Mouse (Mus musculus) limb, embryonic 15.5 days (tissue): ENCODE measurements at regions not wholly inside any gene's neighbourhood (a gene's known extent, or its start where the extent isn't known, plus 50 kb on each side); places are given as distances from the start of the nearest gene placed in this dataset.

Experiments
- ATAC-seq: fragments of 200-750 bp; cut with Nextera tagmentation; 2 replicates; pipeline ENCODE4 v1.8.0; 2017; ENCODE audit warnings: low read depth, moderate TSS enrichment; ENCODE audit not compliant: insufficient number of reproducible peaks, low FRiP score, low TSS enrichment
- H3K27ac ChIP-seq: fragments of 300-500 bp; sonication (generic); 2 replicates; pipeline ENCODE4 v1.5.1; 2015; ENCODE audit warnings: moderate library complexity, mild to moderate bottlenecking, inconsistent platforms
- H3K27me3 ChIP-seq: fragments of 300-500 bp; sonication (generic); 2 replicates; pipeline ENCODE4 v1.6.1; 2015; ENCODE audit warnings: inconsistent platforms
- H3K36me3 ChIP-seq: fragments of 300-500 bp; sonication (generic); 2 replicates; pipeline ENCODE4 v1.6.1; 2015; ENCODE audit warnings: inconsistent platforms
- H3K4me1 ChIP-seq: fragments of 300-500 bp; sonication (generic); 2 replicates; pipeline ENCODE4 v1.6.1; 2015; ENCODE audit warnings: inconsistent platforms
- H3K4me2 ChIP-seq: fragments of 300-500 bp; sonication (generic); 2 replicates; pipeline ENCODE4 v1.6.1; 2015; ENCODE audit warnings: mild to moderate bottlenecking, inconsistent platforms
- H3K4me3 ChIP-seq: fragments of 300-500 bp; sonication (generic); 2 replicates; pipeline ENCODE4 v1.5.1; 2015; ENCODE audit warnings: mild to moderate bottlenecking, inconsistent platforms
- H3K9ac ChIP-seq: fragments of 300-500 bp; sonication (generic); 2 replicates; pipeline ENCODE4 v1.6.1; 2015; ENCODE audit warnings: inconsistent platforms
- H3K9me3 ChIP-seq: fragments of 300-500 bp; sonication (generic); 2 replicates; pipeline ENCODE4 v1.6.1; 2016; ENCODE audit warnings: inconsistent platforms
- WGBS: fragments of 180-500 bp; shearing (Covaris S2); methylation state at CpG from one replicate; pipeline ENCODE4 v1.1.7; 2015; 5-methylcytosine and 5-hydroxymethylcytosine counted together

- 4% methylated on average over 10 of the region's 10 CpGs for WGBS
- Histone ChIP-seq H3K27me3 (0 out of 2 replicates have a peak, but pooled peaks cover 3% of the 10 kb centered on the region), H3K9ac (no peak overlapping the region)
Measured at GRCm38 (mm10) chr9:52287246-52287651, 118.9 kb upstream of the Zc3h12c start.

DNA sequence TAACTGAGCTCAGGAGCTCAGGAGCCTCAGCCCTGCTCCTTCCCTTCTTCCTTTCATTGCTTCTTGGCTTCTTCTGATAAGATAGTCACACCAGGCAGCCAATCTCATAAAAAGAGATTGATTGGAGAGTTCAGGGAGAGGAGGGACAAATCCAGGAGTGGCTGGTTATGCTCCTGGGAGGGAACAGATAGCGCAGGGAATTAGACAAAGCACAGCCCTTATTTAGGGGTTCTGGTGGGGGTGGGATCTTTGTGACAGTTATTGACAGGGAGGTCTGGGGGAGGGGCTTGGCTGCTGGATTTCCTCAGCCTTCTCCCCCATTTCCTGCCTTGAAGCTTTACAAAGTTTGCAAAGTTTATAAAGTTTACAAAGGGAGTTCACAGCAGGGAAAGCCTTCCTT, 117.7 kb upstream of the Zc3h12c start:
- Histone ChIP-seq H3K4me3 (no peak overlapping the region), H3K4me1 (0 out of 2 replicates have a peak, but pooled peaks cover 3% of the 10 kb centered on the region), H3K36me3 (no peaks in the 10 kb centered on the region), H3K27ac (no peak overlapping the region), H3K4me2 (no peak overlapping the region), H3K27me3 (0 out of 2 replicates have a peak, but pooled peaks cover 3% of the 10 kb centered on the region), H3K9me3 (no peaks in the 10 kb centered on the region), H3K9ac (no peak overlapping the region)
- 32% methylated on average over 1 of the region's 1 CpGs for WGBS
- ATAC-seq, result no peak

More at GRCm38 (mm10) chr9:52287246-52287651, 118.9 kb upstream of the Zc3h12c start:
- ATAC-seq, result no peak
- Histone ChIP-seq H3K4me3 (peak overlapping the region; percentile 35), H3K36me3 (no peaks in the 10 kb centered on the region), H3K4me2 (peak overlapping the region; percentile 53), H3K27ac (no peak overlapping the region), H3K9me3 (no peaks in the 10 kb centered on the region), H3K4me1 (0 out of 2 replicates have a peak, but pooled peaks cover 3% of the 10 kb centered on the region)

GRCm38 (mm10) chr9:52283558-52283957, 115.2 kb upstream of the Zc3h12c start:
- WGBS, result 29% methylated on average over 2 of the region's 2 CpGs
- no peak overlapping the region for H3K27ac ChIP-seq
- H3K9me3 ChIP-seq, result no peaks in the 10 kb centered on the region
- ATAC-seq, result no peak
- H3K4me2 ChIP-seq, result no peak overlapping the region
- 0 out of 2 replicates have a peak, but pooled peaks cover 3% of the 10 kb centered on the region for H3K27me3 ChIP-seq
- no peaks in the 10 kb centered on the region for H3K36me3 ChIP-seq
- 0 out of 2 replicates have a peak, but pooled peaks cover 3% of the 10 kb centered on the region for H3K4me1 ChIP-seq
- H3K4me3 ChIP-seq, result no peak overlapping the region
- no peak overlapping the region for H3K9ac ChIP-seq

DNA sequence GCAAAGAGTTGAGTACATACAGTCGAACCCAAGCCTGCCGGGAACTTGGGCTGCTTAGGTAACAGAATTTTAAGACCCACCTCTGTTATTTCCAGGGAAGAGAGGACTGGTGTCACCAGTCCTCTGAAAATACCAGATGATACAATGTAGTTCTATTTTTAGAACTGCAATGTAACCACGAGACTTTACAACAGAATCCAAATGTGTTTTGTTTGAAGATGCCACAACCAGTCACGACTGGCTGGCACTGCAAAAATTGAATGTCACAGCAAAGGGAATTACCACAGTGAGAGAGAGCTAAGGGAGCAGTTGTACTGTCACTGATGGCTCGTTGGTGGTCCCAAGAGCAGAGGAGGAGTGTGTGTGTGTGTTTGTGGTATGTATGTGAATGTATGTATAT, 112.6 kb upstream of the Zc3h12c start:
- Histone ChIP-seq H3K4me1 (no peaks in the 10 kb centered on the region), H3K4me2 (no peak overlapping the region), H3K9me3 (no peaks in the 10 kb centered on the region), H3K9ac (no peak overlapping the region), H3K27me3 (no peaks in the 10 kb centered on the region), H3K36me3 (no peaks in the 10 kb centered on the region), H3K4me3 (no peak overlapping the region), H3K27ac (no peak overlapping the region)
- ATAC-seq, result no peak
- WGBS, result 60% methylated on average over 5 of the region's 5 CpGs

DNA sequence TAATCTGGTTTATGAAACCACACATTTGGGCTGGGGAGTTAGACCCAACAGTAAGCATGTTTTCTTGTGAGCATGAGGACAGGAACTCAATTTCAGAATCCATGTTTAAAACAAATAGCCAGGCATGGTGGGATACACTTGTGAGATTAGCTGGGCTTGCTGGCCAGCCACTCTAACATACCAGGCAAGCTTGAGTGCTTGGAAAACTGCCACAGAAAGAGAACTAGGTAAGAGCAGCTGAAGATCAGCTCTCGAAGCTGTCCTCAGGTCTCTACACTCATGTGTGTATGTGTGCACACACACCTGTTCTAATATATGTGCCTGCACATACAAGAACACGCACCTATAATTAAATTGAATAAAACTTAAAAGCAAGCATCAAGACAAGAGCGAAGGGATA, 112.2 kb upstream of the Zc3h12c start:
- Histone ChIP-seq H3K36me3 (no peaks in the 10 kb centered on the region), H3K4me2 (no peak overlapping the region), H3K27ac (no peak overlapping the region), H3K9me3 (no peaks in the 10 kb centered on the region), H3K4me1 (no peaks in the 10 kb centered on the region), H3K9ac (no peak overlapping the region), H3K4me3 (no peak overlapping the region), H3K27me3 (no peaks in the 10 kb centered on the region)
- no peak for ATAC-seq
- WGBS, result 83% methylated on average over 3 of the region's 3 CpGs

- no peaks in the 10 kb centered on the region for H3K36me3 ChIP-seq
- no peaks in the 10 kb centered on the region for H3K9me3 ChIP-seq
- ATAC-seq, result no peak
- no peak overlapping the region for H3K4me3 ChIP-seq
- no peaks in the 10 kb centered on the region for H3K4me1 ChIP-seq
- no peaks in the 10 kb centered on the region for H3K27me3 ChIP-seq
- no peak overlapping the region for H3K27ac ChIP-seq
- 61% methylated on average over 3 of the region's 3 CpGs for WGBS
- no peak overlapping the region for H3K4me2 ChIP-seq
- H3K9ac ChIP-seq, result no peak overlapping the region
Measured at GRCm38 (mm10) chr9:52278701-52279023, 110.3 kb upstream of the Zc3h12c start.

DNA sequence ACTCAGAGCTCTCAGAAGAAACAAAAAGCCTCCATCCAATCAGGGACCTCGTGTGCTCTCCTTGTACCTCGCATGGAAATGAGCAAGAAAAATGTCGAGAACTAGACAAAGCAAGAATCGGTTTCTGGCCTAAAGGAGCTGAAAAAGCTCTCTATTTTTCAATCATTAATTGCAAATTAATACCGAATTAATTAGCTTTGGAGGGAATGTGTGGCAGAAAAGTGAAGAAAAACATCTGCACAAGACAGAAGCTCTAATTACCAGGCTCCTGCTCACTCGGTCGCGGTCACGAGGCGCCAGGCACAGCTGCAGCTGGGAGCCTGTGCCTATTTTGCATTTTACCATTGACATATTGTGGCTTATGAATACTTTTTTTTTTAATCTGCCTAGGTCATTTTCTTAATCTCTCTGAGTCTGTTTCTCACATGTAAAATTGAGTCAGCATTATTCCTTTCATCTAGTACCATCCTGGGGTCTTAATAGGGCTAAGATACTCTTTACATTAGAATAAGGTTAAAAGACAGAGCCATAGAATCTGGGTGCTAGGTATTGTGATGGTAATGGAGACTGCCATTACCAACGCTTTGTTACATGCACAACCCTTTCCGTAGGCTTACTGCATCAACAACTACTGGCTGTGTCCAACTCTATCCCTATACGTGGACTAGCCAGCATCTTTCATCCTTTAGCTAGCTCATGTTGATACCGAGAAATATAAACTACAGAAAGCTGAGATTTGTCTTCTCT, 109.8 kb upstream of the Zc3h12c start:
- WGBS, result 47% methylated on average over 14 of the region's 14 CpGs
- Histone ChIP-seq H3K4me3 (no peak overlapping the region), H3K4me1 (no peaks in the 10 kb centered on the region), H3K4me2 (no peak overlapping the region), H3K27ac (no peak overlapping the region), H3K36me3 (no peaks in the 10 kb centered on the region), H3K9ac (no peak overlapping the region), H3K27me3 (no peaks in the 10 kb centered on the region), H3K9me3 (no peaks in the 10 kb centered on the region)
- no peak for ATAC-seq

- WGBS, result 69% methylated on average over 3 of the region's 3 CpGs
- ATAC-seq, result no peak
Measured at GRCm38 (mm10) chr9:52273994-52274393, 105.6 kb upstream of the Zc3h12c start.

GRCm38 (mm10) chr9:52272668-52273067, 104.3 kb upstream of the Zc3h12c start:
- Histone ChIP-seq H3K9ac (no peak overlapping the region), H3K4me2 (no peak overlapping the region), H3K36me3 (no peaks in the 10 kb centered on the region), H3K27me3 (no peaks in the 10 kb centered on the region), H3K27ac (no peak overlapping the region), H3K9me3 (no peaks in the 10 kb centered on the region), H3K4me3 (no peak overlapping the region), H3K4me1 (no peaks in the 10 kb centered on the region)
- 67% methylated on average over 2 of the region's 2 CpGs for WGBS
- no peak for ATAC-seq

More at GRCm38 (mm10) chr9:52273994-52274393, 105.6 kb upstream of the Zc3h12c start:
- Histone ChIP-seq H3K9me3 (no peaks in the 10 kb centered on the region), H3K4me2 (no peak overlapping the region), H3K4me1 (no peaks in the 10 kb centered on the region), H3K36me3 (no peaks in the 10 kb centered on the region), H3K27ac (no peak overlapping the region), H3K4me3 (no peak overlapping the region), H3K9ac (no peak overlapping the region), H3K27me3 (no peaks in the 10 kb centered on the region)

DNA sequence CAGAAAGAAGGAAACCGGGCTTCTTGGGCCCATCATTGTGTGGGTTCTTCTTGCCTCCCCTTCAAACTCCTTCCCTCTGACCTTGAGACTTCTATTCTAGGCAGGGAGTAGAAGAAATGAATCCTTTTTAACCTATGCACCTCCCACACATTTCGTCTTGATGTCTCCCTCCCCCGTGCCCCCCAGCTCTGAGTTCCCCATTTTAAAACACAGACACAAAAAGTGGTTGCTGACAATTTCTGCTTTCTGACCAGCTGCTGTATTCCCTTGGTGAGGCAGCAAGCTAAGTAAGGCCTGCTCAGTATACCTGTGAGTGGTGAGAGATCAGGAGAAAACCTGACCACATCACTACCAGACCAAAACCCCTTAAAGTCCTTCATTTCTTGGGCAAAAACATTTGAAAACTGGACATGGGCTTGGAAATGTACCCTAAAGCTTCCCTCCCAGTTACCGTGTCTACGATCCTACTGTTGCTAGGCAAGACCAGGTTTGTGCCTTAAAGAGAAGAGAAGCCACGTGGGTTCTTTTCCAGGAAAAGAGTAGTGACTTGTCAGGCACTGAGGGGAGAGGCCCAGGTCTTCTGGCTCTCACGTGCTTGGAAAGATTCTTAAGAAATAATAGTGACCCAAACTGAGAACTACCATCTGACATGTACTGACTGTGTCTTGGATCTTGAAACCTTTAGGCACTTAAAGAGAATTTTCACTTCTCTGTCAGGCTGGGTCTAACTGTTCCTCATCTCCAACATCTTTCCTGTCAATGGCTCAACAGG, 103.2 kb upstream of the Zc3h12c start:
- no peak overlapping the region for H3K9ac ChIP-seq
- H3K36me3 ChIP-seq, result no peaks in the 10 kb centered on the region
- 84% methylated on average over 7 of the region's 7 CpGs for WGBS

GRCm38 (mm10) chr9:52261538-52261937, 93.2 kb upstream of the Zc3h12c start:
- no peak for ATAC-seq
- H3K4me1 ChIP-seq, result no peaks in the 10 kb centered on the region
- H3K27ac ChIP-seq, result no peak overlapping the region
- no peaks in the 10 kb centered on the region for H3K9me3 ChIP-seq
- no peak overlapping the region for H3K4me2 ChIP-seq
- whole genome bisulfite sequencing, result 87% methylated on average over 2 of the region's 2 CpGs
- H3K4me3 ChIP-seq, result no peak overlapping the region
- H3K27me3 ChIP-seq, result no peaks in the 10 kb centered on the region
- no peak overlapping the region for H3K9ac ChIP-seq
- no peaks in the 10 kb centered on the region for H3K36me3 ChIP-seq

More for the DNA sequence above, 103.2 kb upstream of the Zc3h12c start:
- Histone ChIP-seq H3K27me3 (no peaks in the 10 kb centered on the region), H3K4me2 (no peak overlapping the region), H3K4me3 (no peak overlapping the region), H3K4me1 (no peaks in the 10 kb centered on the region), H3K9me3 (no peaks in the 10 kb centered on the region), H3K27ac (no peak overlapping the region)
- ATAC-seq, result no peak

DNA sequence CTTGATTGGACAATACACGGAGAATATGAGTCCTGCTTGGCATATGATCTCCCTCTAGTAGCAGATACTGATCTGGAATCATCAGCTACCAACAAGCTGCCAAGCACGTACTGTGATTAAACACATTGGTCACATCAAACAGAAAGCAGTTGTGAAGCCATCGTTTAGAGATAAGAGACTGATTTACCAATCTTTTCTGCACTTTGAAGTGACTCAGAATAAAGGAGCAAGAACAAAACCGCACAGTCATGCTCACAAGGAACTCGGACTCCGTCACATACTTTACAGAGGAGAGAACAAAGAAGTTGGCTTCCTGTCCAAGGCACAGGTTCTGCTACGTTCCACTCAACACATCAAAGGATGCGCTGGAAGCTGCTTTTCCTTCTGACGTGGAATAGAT, 91.1 kb upstream of the Zc3h12c start:
- 54% methylated on average over 9 of the region's 9 CpGs for WGBS
- Histone ChIP-seq H3K4me1 (no peaks in the 10 kb centered on the region), H3K4me3 (no peak overlapping the region), H3K9me3 (no peaks in the 10 kb centered on the region), H3K36me3 (no peaks in the 10 kb centered on the region), H3K27me3 (no peaks in the 10 kb centered on the region), H3K4me2 (no peak overlapping the region), H3K9ac (no peak overlapping the region), H3K27ac (no peak overlapping the region)
- no peak for ATAC-seq
